Mouse (Mus musculus) C2C12 (cell line): ENCODE results near the gene Lce1k.

ENCODE experiments used
- CEBPB ChIP-seq: IDR thresholded peaks from one replicate; pipeline ENCODE4 v1.6.1; 2011; ENCODE audit warnings: low read depth, mild to moderate bottlenecking, control low read depth, moderate library complexity
- CTCF ChIP-seq: IDR thresholded peaks from one replicate; pipeline ENCODE4 v1.5.1; 2011; ENCODE audit not compliant: control insufficient read depth, insufficient read depth, insufficient read length
- FOSL1 ChIP-seq: IDR thresholded peaks from one replicate; pipeline ENCODE4 v1.8.0; 2011; ENCODE audit warnings: mild to moderate bottlenecking, low read length; ENCODE audit not compliant: poor library complexity, insufficient read depth, severe bottlenecking
- MAX ChIP-seq: IDR thresholded peaks from one replicate; pipeline ENCODE4 v1.6.1; 2011; ENCODE audit warnings: mild to moderate bottlenecking, control low read depth
- MYOD1 ChIP-seq: IDR thresholded peaks from one replicate; pipeline ENCODE4 v1.6.1; 2011; ENCODE audit warnings: low read depth; ENCODE audit not compliant: control insufficient read depth, insufficient read length
- MYOG ChIP-seq: IDR thresholded peaks from one replicate; pipeline ENCODE4 v1.6.1; 2011; ENCODE audit not compliant: control insufficient read depth, insufficient read length; ENCODE audit errors: extremely low read depth
- USF1 ChIP-seq: IDR thresholded peaks from one replicate; pipeline ENCODE4 v1.6.1; 2011; ENCODE audit warnings: low read depth, mild to moderate bottlenecking, control low read depth, moderate library complexity

GRCm38 (mm10) chr3:92827108-92827507, 19.4 kb upstream of the Lce1k start, which contains the start of gene Kprp:
- TF ChIP-seq USF1, result no peak
- TF ChIP-seq CTCF, result no peak
- no peak for TF ChIP-seq MYOD1
- no peak for TF ChIP-seq MAX
- TF ChIP-seq MYOG, result no peak
- no peak for TF ChIP-seq FOSL1
- no peak for TF ChIP-seq CEBPB
